Mouse (Mus musculus): ENCODE measurements around the gene Gm7233.
"Not testable (repeated sequence)": the region's sequence is repeated elsewhere in the genome, so short reads cannot be mapped to it uniquely, and the experiment has no call there.

The Gm7233 gene

GRCm38 (mm10) chr14:43179567-43179966, at the start of gene Gm7233:
Gene Gm7233 (plus strand): TSS chr14:43179867.
- DNase-seq: not testable (repeated sequence)

DNA sequence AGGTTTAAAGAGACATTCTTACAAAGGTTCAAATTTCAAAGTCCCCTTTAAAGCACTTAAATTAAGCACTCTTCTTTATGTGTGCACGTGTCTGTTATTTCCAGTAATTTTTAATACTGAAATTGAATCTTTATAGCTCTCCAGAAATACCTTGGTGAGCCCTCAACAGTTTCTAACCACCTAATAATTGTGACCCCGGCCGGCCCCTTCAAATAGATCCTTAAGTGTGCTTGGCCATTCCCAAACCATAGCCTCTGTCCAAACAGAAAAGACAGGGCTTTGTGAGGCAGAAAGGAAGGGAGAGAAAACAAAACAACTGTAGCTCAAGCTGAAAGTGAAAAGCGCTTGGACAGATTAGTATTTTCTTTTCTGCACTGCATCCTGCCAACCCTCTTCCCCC, 12.5 kb upstream of the Gm7233 start:
- DNase-seq: peak in 1 of 2 experiments; percentile 1

GRCm38 (mm10) chr14:43167942-43168341, 11.7 kb upstream of the Gm7233 start:
- not testable (repeated sequence) for DNase-seq

DNA sequence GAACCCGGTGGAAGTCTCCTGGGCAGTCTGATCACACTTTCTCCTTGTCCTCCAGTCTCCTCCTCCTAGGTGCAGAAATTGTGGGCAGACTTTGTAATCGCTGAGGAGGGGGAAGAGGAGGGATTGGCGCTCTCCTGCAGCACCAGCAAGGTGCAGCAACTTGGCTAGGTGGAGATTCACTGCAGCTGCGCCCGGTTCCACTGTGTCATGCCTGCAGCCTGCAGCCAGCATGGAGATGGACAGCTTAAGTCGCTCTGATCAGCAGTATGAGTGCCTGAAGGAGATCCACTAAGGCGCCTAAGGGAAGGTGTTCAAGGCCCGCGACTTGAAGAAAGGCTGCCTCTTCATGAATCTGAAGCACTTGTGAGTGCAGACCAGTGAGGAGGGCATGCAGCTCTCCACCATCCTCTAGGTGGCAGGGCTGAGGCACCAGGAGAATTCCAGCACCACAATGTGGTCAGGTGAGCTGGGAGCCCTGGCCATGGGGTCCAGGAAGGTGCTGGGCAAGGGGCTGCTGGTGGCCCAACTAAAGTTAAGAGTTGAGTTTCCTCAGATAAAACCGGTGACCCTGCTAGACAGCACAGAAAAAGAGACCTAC, 11.0 kb upstream of the Gm7233 start:
- DNase-seq: not testable (repeated sequence)

GRCm38 (mm10) chr14:43235204-43235603, 55.5 kb downstream of the Gm7233 start, which contains the start of gene Gm8122:
Gene Gm8122 (minus strand): TSS chr14:43235304.
- DNase-seq: not testable (repeated sequence)

Measured in kidney, postnatal 4 days (tissue).